8 mouse cellular contexts compared by ENCODE assay signal in the genomic region with DNA sequence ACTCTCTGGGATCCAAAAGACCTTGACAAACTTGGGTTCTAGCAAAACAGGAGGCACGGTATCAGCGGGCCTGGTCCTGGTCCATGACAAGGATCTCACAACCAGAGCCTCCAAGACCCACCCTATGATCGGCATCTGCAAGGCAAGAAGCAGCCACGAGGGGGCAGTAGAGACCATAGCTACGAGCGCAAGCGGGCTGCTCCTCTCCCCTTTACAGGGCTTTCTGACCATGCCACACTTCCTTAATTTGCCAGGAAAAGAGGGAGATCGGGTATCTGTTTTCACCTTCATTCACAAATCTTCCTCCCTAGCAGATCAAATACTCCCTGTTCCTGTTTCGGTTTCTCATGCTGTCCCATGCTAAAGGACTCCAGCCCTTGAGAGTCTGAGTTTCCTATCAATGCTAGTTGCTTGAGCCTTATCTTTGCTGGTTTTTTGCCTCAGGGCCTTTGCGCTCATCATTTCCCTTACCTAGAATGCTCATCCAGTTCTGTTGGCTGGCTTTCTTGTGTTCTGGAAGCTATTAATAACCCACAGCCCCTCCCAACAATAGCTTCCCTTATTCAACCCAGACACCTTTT. TPM values are rescaled to one million over a fixed set of nuclear protein-coding genes. Genes with fewer than 3 reads are reported as not detected.
A peak's percentile ranks its signal among the peaks of the same experiment; 100 is the strongest.
DNase-seq lines count a peak whose midpoint lies in the region; ATAC-seq and TF ChIP-seq lines count a peak whose summit lies in the region.

No protein-coding gene starts in this region.

- peak overlapping the region; percentile 30 for H3K27ac ChIP-seq in heart, embryonic 10.5 days
- H3K27ac ChIP-seq in limb, embryonic 14.5 days (replicated peaks; ENCODE audit: low read depth, low read length) = no peak overlapping the region
- peak overlapping the region; percentile 19; the same call in 1 of the 2 replicates for H3K27ac ChIP-seq in midbrain, postnatal 0 days (ENCODE audit: low read depth, low read length)
- no peak overlapping the region for H3K27ac ChIP-seq in spleen, adult 2 months (ENCODE audit: insufficient read depth, low read length)

- H3K27me3 ChIP-seq in heart, embryonic 10.5 days (ENCODE audit: insufficient read depth, poor library complexity, severe bottlenecking) = peaks cover 73% of the 10 kb centered on the region
- H3K27me3 ChIP-seq in limb, embryonic 14.5 days (ENCODE audit: control insufficient read depth, insufficient read depth, low read length) = no peaks in the 10 kb centered on the region
- H3K27me3 ChIP-seq in midbrain, postnatal 0 days (ENCODE audit: insufficient read depth, low read length) = no peaks in the 10 kb centered on the region
- H3K27me3 ChIP-seq in spleen, adult 2 months (ENCODE audit: control insufficient read depth, insufficient read depth, low read length) = no peaks in the 10 kb centered on the region

- peaks cover 3% of the 10 kb centered on the region; the same call in 1 of the 2 replicates for H3K36me3 ChIP-seq in heart, embryonic 10.5 days
- no peaks in the 10 kb centered on the region for H3K36me3 ChIP-seq in limb, embryonic 14.5 days (ENCODE audit: control insufficient read depth, insufficient read depth, low read length)
- H3K36me3 ChIP-seq in midbrain, postnatal 0 days (ENCODE audit: insufficient read depth, low read length) = no peaks in the 10 kb centered on the region
- no peaks in the 10 kb centered on the region for H3K36me3 ChIP-seq in spleen, adult 2 months (ENCODE audit: control insufficient read depth, insufficient read depth, low read length)

- peaks cover 63% of the 10 kb centered on the region for H3K4me1 ChIP-seq in heart, embryonic 10.5 days
- H3K4me1 ChIP-seq in limb, embryonic 14.5 days (ENCODE audit: control insufficient read depth, insufficient read depth, low read length) = peaks cover 36% of the 10 kb centered on the region
- H3K4me1 ChIP-seq in midbrain, postnatal 0 days (ENCODE audit: insufficient read depth, low read length) = no peaks in the 10 kb centered on the region
- peaks cover 24% of the 10 kb centered on the region for H3K4me1 ChIP-seq in spleen, adult 2 months (ENCODE audit: control insufficient read depth, insufficient read depth, insufficient read length)

- no peak overlapping the region for H3K9ac ChIP-seq in limb, embryonic 14.5 days (ENCODE audit: low read depth, low read length, severe bottlenecking)
- H3K9ac ChIP-seq in midbrain, postnatal 0 days (replicated peaks; ENCODE audit: low read length, poor library complexity, severe bottlenecking) = no peak overlapping the region

- no peak overlapping the region for H3K4me3 ChIP-seq in heart, embryonic 10.5 days
- H3K4me3 ChIP-seq in limb, embryonic 14.5 days (replicated peaks; ENCODE audit: low read length) = no peak overlapping the region
- H3K4me3 ChIP-seq in midbrain, postnatal 0 days (ENCODE audit: low read depth, low read length) = no peak overlapping the region
- H3K4me3 ChIP-seq in spleen, adult 2 months (ENCODE audit: extremely low read depth, insufficient read depth, insufficient read length) = no peak overlapping the region

- no peak overlapping the region for H3K4me2 ChIP-seq in limb, embryonic 14.5 days (replicated peaks; ENCODE audit: low read depth, low read length, severe bottlenecking)
- no peak overlapping the region for H3K4me2 ChIP-seq in midbrain, postnatal 0 days (ENCODE audit: low read depth, low read length, poor library complexity, severe bottlenecking)

- no peak for TF ChIP-seq POLR2A in limb, embryonic 14.5 days (IDR thresholded peaks at IDR 0.05; ENCODE audit: borderline replicate concordance, extremely low read depth, insufficient read depth, insufficient read length)
- TF ChIP-seq POLR2A in spleen, adult 2 months (IDR thresholded peaks at IDR 0.05; ENCODE audit: low read depth, low read length) = no peak

- DNase-seq in B cell, adult 2 months = peak; percentile 95 to 96
- peak; percentile 93 for DNase-seq in brain, adult 2 months (ENCODE audit: low read depth, low spot score)
- peak; percentile 92 for DNase-seq in heart, embryonic 10.5 days (ENCODE audit: low spot score)
- DNase-seq in kidney, adult 9 months = peak; percentile 93
- peak; percentile 89 for DNase-seq in limb, embryonic 14.5 days (ENCODE audit: low spot score)
- peak; percentile 92 for DNase-seq in midbrain, postnatal 0 days (ENCODE audit: low spot score)
- peak; percentile 65 to 87 for DNase-seq in spleen, adult 2 months (ENCODE audit: low read depth in 1 of 2, low spot score in 2 of 2)

- H3K9me3 ChIP-seq in heart, embryonic 10.5 days = no peaks in the 10 kb centered on the region
- H3K9me3 ChIP-seq in limb, embryonic 14.5 days (ENCODE audit: control insufficient read depth, low read length) = no peaks in the 10 kb centered on the region
- H3K9me3 ChIP-seq in midbrain, postnatal 0 days (ENCODE audit: low read length) = no peaks in the 10 kb centered on the region

- peak; percentile 99 for TF ChIP-seq CTCF in midbrain, postnatal 0 days (IDR thresholded peaks at IDR 0.05)
- peak; percentile 99 for TF ChIP-seq CTCF in spleen, adult 2 months (IDR thresholded peaks at IDR 0.05; ENCODE audit: extremely low read depth, insufficient read depth, insufficient read length, insufficient replicate concordance)

- ATAC-seq in erythroblast, adult 5-6 weeks (replicated peaks; ENCODE audit: low FRiP score, poor library complexity, severe bottlenecking) = peak; percentile 81
- ATAC-seq in limb, embryonic 14.5 days (ENCODE audit: low FRiP score, low read depth) = peak; percentile 64; the same call in 1 of the 2 replicates
- 0 out of 2 replicates have a peak, but pooled peaks have one; percentile 39 for ATAC-seq in midbrain, postnatal 0 days (ENCODE audit: low FRiP score)

- 11% methylated on average over 10 of the region's 10 CpGs for WGBS in heart, embryonic 10.5 days
- 11% methylated on average over 10 of the region's 10 CpGs for WGBS in limb, embryonic 14.5 days
- 12% methylated on average over 10 of the region's 10 CpGs for WGBS in midbrain, postnatal 0 days
- 3% methylated on average over 10 of the region's 10 CpGs for WGBS in spleen, adult 2 months

RNA-seq across cellular contexts. Expression of a gene that starts 6.9 kb away (rescaled TPM):
- not detected in 2 replicates for total RNA-seq in erythroblast, adult 5-6 weeks (2015; ENCODE audit: low replicate concordance)
- total RNA-seq in erythroblast, adult 5-6 weeks (2017; ENCODE audit: low replicate concordance) = not detected in 2 replicates
- 4.9 and 8.2 TPM in 2 replicates for polyA plus RNA-seq in heart, embryonic 10.5 days (2016; fragmentation: Nextera tagmentation; extraction: Ambion mirVana)
- polyA plus RNA-seq in limb, embryonic 14.5 days (2012; rRNA removed) = 23.2 and 23.7 TPM in 2 replicates
- polyA plus RNA-seq in limb, embryonic 14.5 days (2014; fragmentation: Nextera tagmentation; extraction: Ambion mirVana) = 7.7 and 11.2 TPM in 2 replicates
- 5.7 and 16.7 TPM in 2 replicates for total RNA-seq in midbrain, postnatal 0 days (2014; rRNA removed)
- 4.0 and 5.1 TPM in 2 replicates for polyA plus RNA-seq in midbrain, postnatal 0 days (2015; fragmentation: Nextera tagmentation; extraction: Ambion mirVana)
- 3.3 TPM in 2 replicates for polyA plus RNA-seq in spleen, adult 2 months (2012; rRNA removed)

RNA-seq across cellular contexts. Expression of a gene that starts 14.7 kb away (rescaled TPM):
- total RNA-seq in erythroblast, adult 5-6 weeks (2015; ENCODE audit: low replicate concordance) = 207 and 270 TPM in 2 replicates
- total RNA-seq in erythroblast, adult 5-6 weeks (2017; ENCODE audit: low replicate concordance) = 204 and 217 TPM in 2 replicates
- polyA plus RNA-seq in heart, embryonic 10.5 days (2016; fragmentation: Nextera tagmentation; extraction: Ambion mirVana) = 58.0 and 62.8 TPM in 2 replicates
- 57.3 and 62.6 TPM in 2 replicates for polyA plus RNA-seq in limb, embryonic 14.5 days (2012; rRNA removed)
- 55.0 and 56.3 TPM in 2 replicates for polyA plus RNA-seq in limb, embryonic 14.5 days (2014; fragmentation: Nextera tagmentation; extraction: Ambion mirVana)
- total RNA-seq in midbrain, postnatal 0 days (2014; rRNA removed) = 8.4 and 8.9 TPM in 2 replicates
- polyA plus RNA-seq in midbrain, postnatal 0 days (2015; fragmentation: Nextera tagmentation; extraction: Ambion mirVana) = 6.5 and 7.5 TPM in 2 replicates
- 71.2 and 78.3 TPM in 2 replicates for polyA plus RNA-seq in spleen, adult 2 months (2012; rRNA removed)

RNA-seq across cellular contexts. Expression of a gene that starts 21.5 kb away (rescaled TPM):
- total RNA-seq in erythroblast, adult 5-6 weeks (2015; ENCODE audit: low replicate concordance) = 2.3 and 2.9 TPM in 2 replicates
- total RNA-seq in erythroblast, adult 5-6 weeks (2017; ENCODE audit: low replicate concordance) = 1.1 and 1.4 TPM in 2 replicates
- polyA plus RNA-seq in heart, embryonic 10.5 days (2016; fragmentation: Nextera tagmentation; extraction: Ambion mirVana) = 0.36 and 0.70 TPM in 2 replicates
- 1.4 and 1.9 TPM in 2 replicates for polyA plus RNA-seq in limb, embryonic 14.5 days (2012; rRNA removed)
- polyA plus RNA-seq in limb, embryonic 14.5 days (2014; fragmentation: Nextera tagmentation; extraction: Ambion mirVana) = 1.2 and 1.5 TPM in 2 replicates
- 1.1 and 4.3 TPM in 2 replicates for total RNA-seq in midbrain, postnatal 0 days (2014; rRNA removed)
- 1.8 and 2.2 TPM in 2 replicates for polyA plus RNA-seq in midbrain, postnatal 0 days (2015; fragmentation: Nextera tagmentation; extraction: Ambion mirVana)
- polyA plus RNA-seq in spleen, adult 2 months (2012; rRNA removed) = 0.54 and 1.00 TPM in 2 replicates

RNA-seq across cellular contexts. Expression of a gene that starts 23.5 kb away (rescaled TPM):
- 13.4 and 20.2 TPM in 2 replicates for total RNA-seq in erythroblast, adult 5-6 weeks (2015; ENCODE audit: low replicate concordance)
- 9.5 and 17.9 TPM in 2 replicates for total RNA-seq in erythroblast, adult 5-6 weeks (2017; ENCODE audit: low replicate concordance)
- polyA plus RNA-seq in heart, embryonic 10.5 days (2016; fragmentation: Nextera tagmentation; extraction: Ambion mirVana) = 14.8 and 15.3 TPM in 2 replicates
- polyA plus RNA-seq in limb, embryonic 14.5 days (2012; rRNA removed) = 38.7 and 57.8 TPM in 2 replicates
- 17.2 and 18.8 TPM in 2 replicates for polyA plus RNA-seq in limb, embryonic 14.5 days (2014; fragmentation: Nextera tagmentation; extraction: Ambion mirVana)
- 22.7 and 35.4 TPM in 2 replicates for total RNA-seq in midbrain, postnatal 0 days (2014; rRNA removed)
- 20.4 and 24.4 TPM in 2 replicates for polyA plus RNA-seq in midbrain, postnatal 0 days (2015; fragmentation: Nextera tagmentation; extraction: Ambion mirVana)
- polyA plus RNA-seq in spleen, adult 2 months (2012; rRNA removed) = 34.1 and 36.8 TPM in 2 replicates

RNA-seq across cellular contexts. Expression of a gene that starts 25.4 kb away (rescaled TPM):
- 2.7 and 9.8 TPM in 2 replicates for total RNA-seq in erythroblast, adult 5-6 weeks (2015; ENCODE audit: low replicate concordance)
- 4.2 and 7.4 TPM in 2 replicates for total RNA-seq in erythroblast, adult 5-6 weeks (2017; ENCODE audit: low replicate concordance)
- 4.9 and 6.8 TPM in 2 replicates for polyA plus RNA-seq in heart, embryonic 10.5 days (2016; fragmentation: Nextera tagmentation; extraction: Ambion mirVana)
- polyA plus RNA-seq in limb, embryonic 14.5 days (2012; rRNA removed) = 11.1 TPM in 2 replicates
- 6.9 and 8.5 TPM in 2 replicates for polyA plus RNA-seq in limb, embryonic 14.5 days (2014; fragmentation: Nextera tagmentation; extraction: Ambion mirVana)
- total RNA-seq in midbrain, postnatal 0 days (2014; rRNA removed) = 2.4 and 3.5 TPM in 2 replicates
- 2.5 and 2.9 TPM in 2 replicates for polyA plus RNA-seq in midbrain, postnatal 0 days (2015; fragmentation: Nextera tagmentation; extraction: Ambion mirVana)
- 3.2 and 3.7 TPM in 2 replicates for polyA plus RNA-seq in spleen, adult 2 months (2012; rRNA removed)

Comparison
In these comparisons a context has a peak if more than half of its experiments do, and no peak if none do; other contexts are left out.
1. H3K27ac ChIP-seq: peak in heart, embryonic 10.5 days (single experiment) and midbrain, postnatal 0 days (single experiment); none in limb, embryonic 14.5 days (single experiment) and spleen, adult 2 months (single experiment).
2. Peak in every context shown above with its lines, with median percentiles within 50 percentile points of each other: DNase-seq and ATAC-seq.